Mouse (Mus musculus): ENCODE measurements around the gene P4ha1. TPM values are rescaled to one million over a fixed set of nuclear protein-coding genes. Genes with fewer than 3 reads are reported as not detected.
"Not testable (repeated sequence)": the region's sequence is repeated elsewhere in the genome, so short reads cannot be mapped to it uniquely, and the experiment has no call there.

P4ha1 gene
- polyA plus RNA-seq, 1 experiment from 2014 or later, result 32.7 TPM

DNA sequence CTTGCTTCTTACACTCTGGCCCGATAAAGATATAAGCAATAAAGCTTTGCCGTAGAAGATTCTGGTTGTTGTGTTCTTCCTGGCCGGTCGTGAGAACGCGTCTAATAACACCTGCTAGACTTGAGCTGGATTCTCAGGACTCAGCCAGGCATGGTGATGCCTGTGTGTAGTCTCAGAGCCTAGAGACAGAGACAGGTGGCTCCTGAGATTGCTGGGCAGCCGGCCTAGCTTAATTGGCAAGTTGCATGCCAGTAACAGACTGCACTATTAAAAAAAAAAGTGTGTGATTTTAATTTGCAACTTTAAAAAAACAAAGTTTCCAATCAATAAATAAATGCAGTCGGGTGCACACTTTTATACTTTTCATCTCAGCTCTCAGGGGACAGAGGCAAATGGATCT lies 63.9 kb downstream of the P4ha1 start:
- H3K4me3 ChIP-seq, result no peak overlapping the region
- ATAC-seq (ENCODE audit: low read depth), result no peak
- H3K9ac ChIP-seq, result no peak overlapping the region
- H3K4me2 ChIP-seq, result no peak overlapping the region
- WGBS, result 93% methylated on average over 8 of the region's 8 CpGs
- no peaks in the 10 kb centered on the region for H3K27me3 ChIP-seq
- H3K27ac ChIP-seq (replicated peaks), result no peak overlapping the region
- H3K4me1 ChIP-seq (replicated peaks), result no peaks in the 10 kb centered on the region
- H3K36me3 ChIP-seq, result no peaks in the 10 kb centered on the region
- peaks cover 13% of the 10 kb centered on the region for H3K9me3 ChIP-seq

DNA sequence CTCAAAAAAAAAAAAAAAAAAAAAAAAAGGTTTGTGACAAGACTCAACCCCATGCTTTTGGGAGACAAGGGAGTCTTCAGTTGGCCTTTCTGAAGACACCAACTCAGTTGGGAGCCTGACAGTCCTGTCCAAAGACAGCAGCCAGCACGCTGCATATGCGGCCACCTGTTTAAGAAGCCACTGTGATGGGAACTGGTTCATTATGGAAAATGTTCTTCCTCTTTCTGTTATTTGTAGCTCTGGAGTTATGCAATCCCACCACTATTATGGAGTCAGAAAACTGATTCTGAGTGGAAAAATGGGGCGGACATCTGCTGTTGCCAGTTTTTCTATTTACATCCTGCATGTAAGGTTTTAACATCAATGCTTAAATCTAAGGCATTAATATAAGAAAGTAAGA lies 66.6 kb downstream of the P4ha1 start:
- Histone ChIP-seq H3K4me3 (no peak overlapping the region), H3K36me3 (no peaks in the 10 kb centered on the region), H3K9me3 (peaks cover 13% of the 10 kb centered on the region), H3K9ac (no peak overlapping the region), H3K4me2 (no peak overlapping the region), H3K27ac (replicated peaks) (no peak overlapping the region), H3K27me3 (no peaks in the 10 kb centered on the region), H3K4me1 (replicated peaks) (no peaks in the 10 kb centered on the region)
- ATAC-seq (ENCODE audit: low read depth), result no peak
- 96% methylated on average over 3 of the region's 3 CpGs for WGBS

DNA sequence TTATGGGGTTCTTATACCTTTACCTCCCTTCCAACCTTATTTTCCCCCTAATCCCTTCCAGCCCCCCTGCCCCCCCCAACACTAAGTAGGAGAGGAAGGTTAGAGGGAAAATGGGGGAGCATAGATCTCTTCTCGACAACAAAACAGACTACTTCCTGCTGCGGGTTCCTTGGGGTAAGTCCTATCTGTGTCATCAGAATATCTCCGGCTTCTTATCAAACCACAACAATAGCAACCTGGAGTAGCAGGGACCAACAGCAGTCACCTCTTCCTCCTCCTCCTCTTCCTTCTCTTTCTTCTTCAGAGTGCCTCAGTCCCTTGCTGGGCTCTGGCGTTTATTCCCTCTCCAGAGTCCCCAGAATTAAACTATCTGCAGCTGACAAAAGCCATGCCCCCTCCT lies 68.8 kb downstream of the P4ha1 start:
- H3K36me3 ChIP-seq, result no peaks in the 10 kb centered on the region
- no peak overlapping the region for H3K9ac ChIP-seq
- 70% methylated on average over 4 of the region's 4 CpGs for WGBS
- no peak for ATAC-seq (ENCODE audit: low read depth)
- H3K4me1 ChIP-seq (replicated peaks), result no peaks in the 10 kb centered on the region
- no peak overlapping the region for H3K27ac ChIP-seq (replicated peaks)
- peaks cover 13% of the 10 kb centered on the region for H3K9me3 ChIP-seq
- no peaks in the 10 kb centered on the region for H3K27me3 ChIP-seq
- H3K4me3 ChIP-seq, result no peak overlapping the region
- H3K4me2 ChIP-seq, result no peak overlapping the region

DNA sequence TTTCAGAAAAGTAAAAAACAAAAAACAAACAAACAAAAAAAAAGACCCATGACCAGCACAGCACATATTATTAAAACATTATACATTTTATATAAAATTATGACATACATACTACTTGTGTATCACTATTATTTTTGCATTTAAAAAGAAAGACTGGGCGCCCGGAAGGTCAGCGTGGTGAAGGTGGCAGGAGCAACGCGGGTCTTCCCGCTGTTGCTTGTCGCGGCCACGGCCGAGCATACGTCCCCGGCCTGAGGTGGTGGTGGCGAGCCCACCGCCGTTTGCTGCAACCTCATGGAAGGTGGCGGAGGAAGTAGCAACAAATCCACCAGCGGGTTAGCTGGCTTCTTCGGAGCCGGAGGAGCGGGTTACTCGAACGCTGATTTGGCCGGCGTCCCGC lies 72.4 kb downstream of the P4ha1 start, which contains the start of gene Gm10273:
Gene Gm10273, plus strand, starts transcription at position 172 of the 400 bp plus-strand sequence.
- H3K36me3 ChIP-seq; H3K4me1 ChIP-seq (replicated peaks); H3K9ac ChIP-seq; H3K4me2 ChIP-seq; ATAC-seq (ENCODE audit: low read depth); H3K27me3 ChIP-seq; H3K4me3 ChIP-seq; H3K9me3 ChIP-seq; H3K27ac ChIP-seq (replicated peaks): not testable (repeated sequence)
- WGBS, result 84% methylated on average over 13 of the region's 25 CpGs

DNA sequence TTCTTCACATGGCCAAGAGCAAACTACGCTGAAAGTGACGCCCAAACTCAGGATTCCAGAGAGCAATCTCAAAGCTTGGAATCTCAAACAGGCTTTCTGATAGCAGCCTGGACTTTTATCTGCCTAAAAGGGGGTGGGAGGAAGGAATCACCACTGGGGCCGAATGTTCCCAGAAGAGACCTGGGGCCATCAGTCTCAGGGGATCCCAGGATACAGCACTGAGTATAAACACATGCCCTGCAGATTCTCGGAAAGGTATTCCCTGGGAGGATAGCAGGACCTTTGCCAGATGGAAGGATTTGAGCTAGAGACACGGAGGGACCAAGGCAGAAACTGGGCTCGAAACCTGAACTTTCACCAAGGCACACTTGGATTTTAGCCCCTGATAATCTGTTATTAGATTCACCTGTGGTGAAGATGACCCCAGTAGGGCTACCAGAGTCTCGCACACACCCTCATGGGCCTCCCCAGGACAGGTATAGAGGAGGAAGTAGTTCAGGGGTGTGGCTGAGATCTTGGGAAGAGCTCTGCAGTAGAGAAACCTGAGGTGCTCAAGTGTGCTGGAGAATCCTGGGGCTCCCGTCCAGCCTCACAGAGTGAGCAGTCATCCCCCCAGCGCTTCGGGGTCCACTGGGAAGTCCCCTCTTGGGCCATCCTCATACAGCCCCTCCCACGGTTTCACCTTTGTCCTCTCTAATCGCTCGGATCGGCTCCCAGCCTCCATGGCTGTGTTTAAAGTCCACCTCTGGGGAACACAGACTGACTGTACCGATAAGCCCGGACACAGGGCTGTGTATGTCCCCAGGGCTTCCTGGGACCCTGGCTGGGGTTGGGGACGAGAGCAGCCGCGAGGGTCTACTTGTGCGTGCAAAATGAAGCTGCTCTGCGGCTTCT lies 80.0 kb downstream of the P4ha1 start, which contains the start of gene Pla2g12b:
Gene Pla2g12b, plus strand, starts transcription at position 762 of the 894 bp plus-strand sequence.
- H3K27ac ChIP-seq (replicated peaks), result no peak within 1 kb of the TSS
- H3K9ac ChIP-seq, result no peak within 1 kb of the TSS
- H3K4me3 ChIP-seq, result no peak within 1 kb of the TSS
- H3K4me2 ChIP-seq, result no peak within 1 kb of the TSS
- H3K27me3 ChIP-seq, result no peaks in the 10 kb centered on the region
- WGBS, result 76% methylated on average over 21 of the region's 21 CpGs
- peaks cover 4% of the 10 kb centered on the region; the same call in 1 of the 2 replicates for H3K4me1 ChIP-seq (replicated peaks)
- H3K36me3 ChIP-seq, result no peaks in the 10 kb centered on the region
- no peak for ATAC-seq (ENCODE audit: low read depth)
- no peaks in the 10 kb centered on the region for H3K9me3 ChIP-seq

DNA sequence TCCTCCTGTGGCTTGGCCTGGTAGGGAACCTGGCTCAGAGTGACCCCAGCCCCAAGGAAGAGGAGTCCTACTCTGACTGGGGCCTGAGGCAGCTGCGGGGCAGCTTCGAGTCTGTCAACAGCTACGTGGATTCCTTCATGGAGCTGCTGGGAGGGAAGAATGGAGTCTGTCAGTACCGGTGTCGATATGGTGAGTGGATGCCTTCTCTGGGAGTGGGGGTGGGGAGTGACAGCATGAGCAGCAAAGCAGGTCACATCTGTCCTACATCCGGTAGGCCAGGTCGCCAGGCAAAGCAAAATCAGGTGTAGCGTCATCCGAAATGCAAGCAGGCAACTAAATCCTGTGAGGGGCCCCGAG lies 80.7 kb downstream of the P4ha1 start:
- no peak overlapping the region for H3K27ac ChIP-seq (replicated peaks)
- H3K27me3 ChIP-seq, result no peaks in the 10 kb centered on the region
- WGBS, result 80% methylated on average over 10 of the region's 10 CpGs
- ATAC-seq (ENCODE audit: low read depth), result no peak
- no peaks in the 10 kb centered on the region for H3K36me3 ChIP-seq
- H3K4me1 ChIP-seq (replicated peaks), result peaks cover 4% of the 10 kb centered on the region; the same call in 1 of the 2 replicates
- no peak overlapping the region for H3K4me3 ChIP-seq
- no peaks in the 10 kb centered on the region for H3K9me3 ChIP-seq
- H3K9ac ChIP-seq, result no peak overlapping the region
- H3K4me2 ChIP-seq, result no peak overlapping the region

DNA sequence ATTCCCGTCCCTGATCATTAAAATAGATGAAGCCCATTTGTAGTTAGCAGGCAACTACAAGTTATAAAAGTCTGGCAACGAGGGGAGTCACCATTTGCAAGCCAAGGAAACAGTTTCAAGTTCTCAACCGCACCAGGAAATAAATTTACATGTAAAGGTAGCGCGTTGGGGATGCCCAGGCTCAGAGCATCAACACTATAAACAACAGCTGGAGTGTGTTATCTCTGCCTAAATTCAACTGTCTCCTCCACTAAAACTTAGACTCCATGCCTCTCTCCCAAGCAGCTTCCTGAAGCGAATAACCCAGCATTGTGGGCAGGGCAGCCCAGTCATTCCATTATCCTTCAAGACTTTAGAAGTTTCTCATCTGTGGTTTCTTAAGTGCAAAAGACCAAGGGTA lies 85.4 kb downstream of the P4ha1 start:
- Histone ChIP-seq H3K9me3 (no peaks in the 10 kb centered on the region), H3K27me3 (no peaks in the 10 kb centered on the region), H3K4me3 (no peak overlapping the region), H3K4me2 (no peak overlapping the region), H3K4me1 (replicated peaks) (peaks cover 4% of the 10 kb centered on the region; the same call in 1 of the 2 replicates), H3K9ac (no peak overlapping the region), H3K36me3 (no peaks in the 10 kb centered on the region), H3K27ac (replicated peaks) (no peak overlapping the region)
- ATAC-seq (ENCODE audit: low read depth), result no peak
- 50% methylated on average over 6 of the region's 6 CpGs for WGBS

DNA sequence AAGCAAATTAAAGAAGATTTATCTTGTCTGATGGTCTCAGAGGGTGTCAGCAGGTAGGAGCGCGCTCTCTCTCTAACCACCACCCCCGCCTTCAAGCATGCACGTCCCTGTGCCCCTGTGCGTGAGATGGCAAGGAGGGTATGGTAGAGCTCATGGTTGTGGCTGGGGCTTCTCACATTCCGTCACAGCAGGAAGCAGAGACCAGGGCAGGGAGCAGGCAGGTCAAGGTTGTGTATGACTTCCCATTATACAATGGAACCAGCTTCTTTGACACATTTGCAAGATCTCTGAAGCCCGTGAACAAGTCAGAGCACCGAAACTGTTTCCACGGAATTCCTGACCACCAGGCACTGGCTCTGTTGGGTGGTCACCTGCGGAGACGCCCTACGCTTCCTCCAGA lies 87.2 kb downstream of the P4ha1 start:
- Histone ChIP-seq H3K4me2 (no peak overlapping the region), H3K4me1 (replicated peaks) (peaks cover 4% of the 10 kb centered on the region; the same call in 1 of the 2 replicates), H3K9ac (no peak overlapping the region), H3K27ac (replicated peaks) (no peak overlapping the region), H3K9me3 (no peaks in the 10 kb centered on the region), H3K36me3 (no peaks in the 10 kb centered on the region), H3K4me3 (no peak overlapping the region), H3K27me3 (no peaks in the 10 kb centered on the region)
- ATAC-seq (ENCODE audit: low read depth), result no peak
- 81% methylated on average over 12 of the region's 12 CpGs for WGBS

DNA sequence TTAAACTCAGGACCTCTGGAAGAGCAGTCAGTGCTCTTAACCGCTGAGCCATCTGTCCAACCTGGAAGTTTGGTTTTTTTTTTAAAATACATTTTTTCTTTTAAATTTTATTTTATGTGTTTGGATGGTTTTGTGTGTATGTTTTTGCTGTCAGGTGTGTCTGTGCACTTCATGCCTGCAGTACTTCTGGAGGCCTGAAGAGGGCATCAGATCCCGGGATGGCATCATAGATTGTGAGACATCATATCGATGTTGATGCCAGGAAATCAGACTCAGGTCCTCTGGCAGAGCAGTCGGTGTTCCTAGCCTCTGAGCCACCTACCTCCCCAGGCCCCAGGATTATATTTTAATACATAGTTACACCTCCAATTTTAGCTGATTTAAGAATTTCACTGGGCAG lies 90.6 kb downstream of the P4ha1 start:
- Histone ChIP-seq H3K4me3 (no peak overlapping the region), H3K27me3 (no peaks in the 10 kb centered on the region), H3K4me1 (replicated peaks) (no peaks in the 10 kb centered on the region), H3K27ac (replicated peaks) (no peak overlapping the region), H3K36me3 (no peaks in the 10 kb centered on the region), H3K9ac (no peak overlapping the region), H3K4me2 (no peak overlapping the region), H3K9me3 (no peaks in the 10 kb centered on the region)
- ATAC-seq (ENCODE audit: low read depth), result no peak
- 93% methylated on average over 4 of the region's 4 CpGs for WGBS

DNA sequence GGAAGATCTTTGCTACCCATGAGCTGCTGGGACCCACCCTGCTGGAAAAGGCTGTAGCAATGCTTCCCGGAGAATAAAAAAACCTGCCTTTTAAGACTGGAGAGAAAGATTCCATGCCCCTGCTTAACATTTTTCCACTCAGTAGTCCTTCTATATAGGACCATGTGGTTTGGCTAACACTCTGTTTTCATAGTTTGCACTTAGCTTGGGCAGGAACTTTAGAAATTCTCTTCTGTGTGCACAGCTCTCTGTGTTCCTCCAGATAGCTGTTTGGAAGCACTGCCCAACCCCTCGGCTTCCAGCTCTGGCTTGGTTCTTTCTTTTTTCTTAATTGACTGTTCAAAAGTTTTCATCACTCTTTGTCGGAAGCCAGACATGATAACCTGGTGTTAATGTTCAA lies 93.5 kb downstream of the P4ha1 start:
- H3K9ac ChIP-seq, result no peak overlapping the region
- no peak overlapping the region for H3K4me2 ChIP-seq
- H3K27me3 ChIP-seq, result no peaks in the 10 kb centered on the region
- H3K4me3 ChIP-seq, result no peak overlapping the region
- H3K4me1 ChIP-seq (replicated peaks), result no peaks in the 10 kb centered on the region
- H3K36me3 ChIP-seq, result no peaks in the 10 kb centered on the region
- whole genome bisulfite sequencing, result 90% methylated on average over 3 of the region's 3 CpGs
- H3K9me3 ChIP-seq, result no peaks in the 10 kb centered on the region
- H3K27ac ChIP-seq (replicated peaks), result no peak overlapping the region
- ATAC-seq (ENCODE audit: low read depth), result no peak

DNA sequence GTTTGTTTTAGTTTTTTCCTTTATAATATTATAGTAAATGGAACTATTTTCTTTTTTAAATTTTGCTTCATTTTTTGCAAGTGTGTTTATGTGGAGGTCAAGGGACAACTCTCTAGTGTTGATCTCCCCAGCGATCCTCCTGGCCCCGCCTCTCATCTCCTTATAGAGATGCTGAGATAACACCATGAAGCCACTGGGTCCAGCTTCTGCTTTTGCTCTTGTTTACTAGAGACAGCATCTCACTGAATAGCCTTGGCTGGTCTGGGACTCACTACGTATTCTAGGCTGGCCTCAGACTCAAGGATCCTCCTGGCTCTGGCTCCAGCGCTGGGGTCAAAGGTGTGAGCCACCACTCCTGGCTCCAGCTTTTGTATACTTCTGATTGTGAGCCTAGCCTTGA lies 96.4 kb downstream of the P4ha1 start:
- Histone ChIP-seq H3K27me3 (no peaks in the 10 kb centered on the region), H3K9me3 (no peaks in the 10 kb centered on the region)

More for the DNA sequence above, 96.4 kb downstream of the P4ha1 start:
- Histone ChIP-seq H3K36me3 (no peaks in the 10 kb centered on the region), H3K27ac (replicated peaks) (no peak overlapping the region), H3K4me2 (no peak overlapping the region), H3K4me1 (replicated peaks) (no peaks in the 10 kb centered on the region), H3K4me3 (no peak overlapping the region), H3K9ac (no peak overlapping the region)
- ATAC-seq (ENCODE audit: low read depth), result no peak
- WGBS, result 87% methylated on average over 4 of the region's 4 CpGs

All from neural tube, embryonic 13.5 days (tissue).